8 mouse cellular contexts compared by ENCODE assay signal in genomic region chr2:84742451-84743283, GRCm38 (mm10). TPM values are rescaled to one million over a fixed set of nuclear protein-coding genes. Genes with fewer than 3 reads are reported as not detected.
DNase-seq lines count a peak whose midpoint lies in the region; ATAC-seq and TF ChIP-seq lines count a peak whose summit lies in the region.

No protein-coding gene starts in this region.

- DNase-seq in adrenal gland, adult 2 months = peak; percentile 35
- DNase-seq in adrenal gland, adult 18-20 months (ENCODE audit: low spot score in 2 of 2) = no peak
- DNase-seq in B cell, adult 2 months = peak; percentile 17
- peak; percentile 94 for DNase-seq in embryo, embryonic 10 days (ENCODE audit: low spot score)
- peak; percentile 55 for DNase-seq in heart, postnatal 0 days (ENCODE audit: low spot score)
- no peak for DNase-seq in urinary bladder, adult 18-20 months (ENCODE audit: low spot score in 2 of 2)

- H3K27me3 ChIP-seq in heart, postnatal 0 days (ENCODE audit: control insufficient read depth, insufficient read depth, low read length) = no peaks in the 10 kb centered on the region
- H3K27me3 ChIP-seq in limb, embryonic 15.5 days = no peaks in the 10 kb centered on the region
- no peaks in the 10 kb centered on the region for H3K27me3 ChIP-seq in midbrain, embryonic 15.5 days (replicated peaks)

- ATAC-seq in heart, postnatal 0 days (ENCODE audit: insufficient read depth, low read depth) = no peak
- ATAC-seq in limb, embryonic 15.5 days (ENCODE audit: insufficient number of reproducible peaks, low FRiP score, low TSS enrichment, low read depth) = peak; percentile 41
- peak; percentile 63 for ATAC-seq in midbrain, embryonic 15.5 days (replicated peaks)

- H3K27ac ChIP-seq in heart, postnatal 0 days (ENCODE audit: low read depth) = peak overlapping the region; percentile 94
- H3K27ac ChIP-seq in limb, embryonic 15.5 days = peak overlapping the region; percentile 97
- peak overlapping the region; percentile 98 for H3K27ac ChIP-seq in midbrain, embryonic 15.5 days

- peak overlapping the region; percentile 91 for H3K9ac ChIP-seq in heart, postnatal 0 days (replicated peaks; ENCODE audit: low read depth, low read length)
- H3K9ac ChIP-seq in limb, embryonic 15.5 days = peak overlapping the region; percentile 91
- H3K9ac ChIP-seq in midbrain, embryonic 15.5 days = peak overlapping the region; percentile 96

- H3K4me1 ChIP-seq in heart, postnatal 0 days (ENCODE audit: control insufficient read depth, insufficient read depth) = peaks cover 35% of the 10 kb centered on the region
- peaks cover 60% of the 10 kb centered on the region for H3K4me1 ChIP-seq in limb, embryonic 15.5 days
- H3K4me1 ChIP-seq in midbrain, embryonic 15.5 days = peaks cover 57% of the 10 kb centered on the region

- 1% methylated on average over 25 of the region's 26 CpGs for WGBS in heart, postnatal 0 days
- under 1% methylated on average over 25 of the region's 26 CpGs for WGBS in limb, embryonic 15.5 days
- WGBS in midbrain, embryonic 15.5 days = under 1% methylated on average over 23 of the region's 26 CpGs

- H3K36me3 ChIP-seq in heart, postnatal 0 days (replicated peaks; ENCODE audit: control insufficient read depth, insufficient read depth, low read length) = no peaks in the 10 kb centered on the region
- peaks cover 7% of the 10 kb centered on the region; the same call in 1 of the 2 replicates for H3K36me3 ChIP-seq in limb, embryonic 15.5 days
- H3K36me3 ChIP-seq in midbrain, embryonic 15.5 days (replicated peaks) = no peaks in the 10 kb centered on the region

- peak overlapping the region; percentile 81 for H3K4me2 ChIP-seq in heart, postnatal 0 days (ENCODE audit: low read depth, low read length)
- peak overlapping the region; percentile 77 for H3K4me2 ChIP-seq in limb, embryonic 15.5 days
- peak overlapping the region; percentile 94 for H3K4me2 ChIP-seq in midbrain, embryonic 15.5 days

- TF ChIP-seq EP300 in heart, postnatal 0 days (IDR thresholded peaks at IDR 0.05; ENCODE audit: low read depth) = no peak

- no peak for TF ChIP-seq CTCF in heart, postnatal 0 days (IDR thresholded peaks at IDR 0.05; ENCODE audit: low read depth)

- H3K4me3 ChIP-seq in heart, postnatal 0 days (ENCODE audit: low read depth, low read length) = peak overlapping the region; percentile 68
- H3K4me3 ChIP-seq in limb, embryonic 15.5 days = peak overlapping the region; percentile 68
- peak overlapping the region; percentile 97 for H3K4me3 ChIP-seq in midbrain, embryonic 15.5 days

- H3K9me3 ChIP-seq in heart, postnatal 0 days (replicated peaks; ENCODE audit: control insufficient read depth, low read length) = no peaks in the 10 kb centered on the region
- H3K9me3 ChIP-seq in limb, embryonic 15.5 days = no peaks in the 10 kb centered on the region
- no peaks in the 10 kb centered on the region for H3K9me3 ChIP-seq in midbrain, embryonic 15.5 days

RNA-seq across cellular contexts. Expression of gene Gm19426, which starts 0.8 kb away (rescaled TPM):
- total RNA-seq in adrenal gland, adult 2 months (2021) = 1 to 10 TPM in 1 of 2 experiments, under 1 TPM in 1; 0.98 to 2.6 TPM
- 0.65 and 1.0 TPM in 2 replicates for polyA plus RNA-seq in adrenal gland, adult 2 months (2012; rRNA removed)
- 1 to 10 TPM; 1.5 to 1.8 TPM for total RNA-seq in adrenal gland, adult 18-20 months (2021)
- total RNA-seq in heart, postnatal 0 days (2014; rRNA removed; ENCODE audit: low replicate concordance) = 4.3 TPM in 1 of 2 replicates, not detected in the other
- polyA plus RNA-seq in heart, postnatal 0 days (2015; fragmentation: Nextera tagmentation; extraction: Ambion mirVana) = 3.0 and 3.1 TPM in 2 replicates
- 6.5 and 7.0 TPM in 2 replicates for polyA plus RNA-seq in limb, embryonic 15.5 days (2015; fragmentation: Nextera tagmentation; extraction: Ambion mirVana)
- polyA plus RNA-seq in midbrain, embryonic 15.5 days (2015; fragmentation: Nextera tagmentation; extraction: Ambion mirVana) = 3.6 and 4.6 TPM in 2 replicates

RNA-seq across cellular contexts. Expression of gene Ypel4, which starts 8.8 kb away (rescaled TPM):
- 1 to 10 TPM; 3.8 to 7.2 TPM for total RNA-seq in adrenal gland, adult 2 months (2021)
- polyA plus RNA-seq in adrenal gland, adult 2 months (2012; rRNA removed) = 9.8 and 17.2 TPM in 2 replicates
- total RNA-seq in adrenal gland, adult 18-20 months (2021) = 1 to 10 TPM; 4.8 to 5.1 TPM
- not detected in 2 replicates for total RNA-seq in heart, postnatal 0 days (2014; rRNA removed; ENCODE audit: low replicate concordance)
- 1.1 and 1.2 TPM in 2 replicates for polyA plus RNA-seq in heart, postnatal 0 days (2015; fragmentation: Nextera tagmentation; extraction: Ambion mirVana)
- polyA plus RNA-seq in limb, embryonic 15.5 days (2015; fragmentation: Nextera tagmentation; extraction: Ambion mirVana) = 5.7 and 7.1 TPM in 2 replicates
- polyA plus RNA-seq in midbrain, embryonic 15.5 days (2015; fragmentation: Nextera tagmentation; extraction: Ambion mirVana) = 27.5 and 28.0 TPM in 2 replicates

RNA-seq across cellular contexts. Expression of gene Clp1, which starts 15.5 kb away (rescaled TPM):
- total RNA-seq in adrenal gland, adult 2 months (2021) = 10 to 100 TPM; 11.4 to 16.8 TPM
- 5.1 and 5.3 TPM in 2 replicates for polyA plus RNA-seq in adrenal gland, adult 2 months (2012; rRNA removed)
- total RNA-seq in adrenal gland, adult 18-20 months (2021) = 10 to 100 TPM; 13.4 to 15.3 TPM
- 5.2 and 5.8 TPM in 2 replicates for total RNA-seq in heart, postnatal 0 days (2014; rRNA removed; ENCODE audit: low replicate concordance)
- polyA plus RNA-seq in heart, postnatal 0 days (2015; fragmentation: Nextera tagmentation; extraction: Ambion mirVana) = 10.1 and 10.5 TPM in 2 replicates
- 26.8 and 28.7 TPM in 2 replicates for polyA plus RNA-seq in limb, embryonic 15.5 days (2015; fragmentation: Nextera tagmentation; extraction: Ambion mirVana)
- polyA plus RNA-seq in midbrain, embryonic 15.5 days (2015; fragmentation: Nextera tagmentation; extraction: Ambion mirVana) = 24.4 and 25.2 TPM in 2 replicates

RNA-seq across cellular contexts. Expression of gene Zdhhc5, which starts 27.7 kb away (rescaled TPM):
- 10 to 100 TPM; 61.7 to 74.4 TPM for total RNA-seq in adrenal gland, adult 2 months (2021)
- 37.5 and 46.3 TPM in 2 replicates for polyA plus RNA-seq in adrenal gland, adult 2 months (2012; rRNA removed)
- 10 to 100 TPM; 62.0 to 70.2 TPM for total RNA-seq in adrenal gland, adult 18-20 months (2021)
- 46.5 and 46.8 TPM in 2 replicates for total RNA-seq in heart, postnatal 0 days (2014; rRNA removed; ENCODE audit: low replicate concordance)
- polyA plus RNA-seq in heart, postnatal 0 days (2015; fragmentation: Nextera tagmentation; extraction: Ambion mirVana) = 20.5 TPM in 2 replicates
- polyA plus RNA-seq in limb, embryonic 15.5 days (2015; fragmentation: Nextera tagmentation; extraction: Ambion mirVana) = 32.1 and 32.5 TPM in 2 replicates
- polyA plus RNA-seq in midbrain, embryonic 15.5 days (2015; fragmentation: Nextera tagmentation; extraction: Ambion mirVana) = 19.0 and 19.9 TPM in 2 replicates

RNA-seq across cellular contexts. Expression of gene Serping1, which starts 32.6 kb away (rescaled TPM):
- 100 to 1,000 TPM in 1 of 2 experiments, 10 to 100 TPM in 1; 91.2 to 127 TPM for total RNA-seq in adrenal gland, adult 2 months (2021)
- polyA plus RNA-seq in adrenal gland, adult 2 months (2012; rRNA removed) = 129 and 154 TPM in 2 replicates
- 100 to 1,000 TPM in 1 of 2 experiments, 10 to 100 TPM in 1; 78.6 to 115 TPM for total RNA-seq in adrenal gland, adult 18-20 months (2021)
- 26.3 and 31.2 TPM in 2 replicates for total RNA-seq in heart, postnatal 0 days (2014; rRNA removed; ENCODE audit: low replicate concordance)
- polyA plus RNA-seq in heart, postnatal 0 days (2015; fragmentation: Nextera tagmentation; extraction: Ambion mirVana) = 37.1 and 38.8 TPM in 2 replicates
- 47.0 and 55.8 TPM in 2 replicates for polyA plus RNA-seq in limb, embryonic 15.5 days (2015; fragmentation: Nextera tagmentation; extraction: Ambion mirVana)
- 32.9 and 37.0 TPM in 2 replicates for polyA plus RNA-seq in midbrain, embryonic 15.5 days (2015; fragmentation: Nextera tagmentation; extraction: Ambion mirVana)

Comparison
In these comparisons a context has a peak if more than half of its experiments do, and no peak if none do; other contexts are left out.
1. DNase-seq: peak in adrenal gland, adult 2 months (single experiment), B cell, adult 2 months (2 of 2), embryo, embryonic 10 days (single experiment) and heart, postnatal 0 days (single experiment); none in adrenal gland, adult 18-20 months (0 of 2) and urinary bladder, adult 18-20 months (0 of 2).
2. Peak in every context shown above with its lines, with median percentiles within 50 percentile points of each other: H3K27ac ChIP-seq, H3K4me2 ChIP-seq, H3K4me3 ChIP-seq and H3K9ac ChIP-seq.